Mouse (Mus musculus) cerebellum, postnatal 14 days (tissue): Measurements from ENCODE around the gene Relt.

ENCODE experiments used
- DNase-seq, 2 experiments: peaks; one replicate each; pipeline ENCODE4 v3.0.0; 2021; ENCODE audit warnings: mixed read lengths in 2 of 2

The Relt gene

GRCm38 (mm10) chr7:100844385-100845025, 18.7 kb downstream of the Relt start:
- no peak for DNase-seq

GRCm38 (mm10) chr7:100843866-100844265, 19.4 kb downstream of the Relt start:
- no peak for DNase-seq

- DNase-seq, result no peak
Measured at GRCm38 (mm10) chr7:100842175-100842574, 21.1 kb downstream of the Relt start.

GRCm38 (mm10) chr7:100841608-100842007, 21.6 kb downstream of the Relt start:
- DNase-seq, result no peak

GRCm38 (mm10) chr7:100840906-100841305, 22.3 kb downstream of the Relt start:
- no peak for DNase-seq

DNA sequence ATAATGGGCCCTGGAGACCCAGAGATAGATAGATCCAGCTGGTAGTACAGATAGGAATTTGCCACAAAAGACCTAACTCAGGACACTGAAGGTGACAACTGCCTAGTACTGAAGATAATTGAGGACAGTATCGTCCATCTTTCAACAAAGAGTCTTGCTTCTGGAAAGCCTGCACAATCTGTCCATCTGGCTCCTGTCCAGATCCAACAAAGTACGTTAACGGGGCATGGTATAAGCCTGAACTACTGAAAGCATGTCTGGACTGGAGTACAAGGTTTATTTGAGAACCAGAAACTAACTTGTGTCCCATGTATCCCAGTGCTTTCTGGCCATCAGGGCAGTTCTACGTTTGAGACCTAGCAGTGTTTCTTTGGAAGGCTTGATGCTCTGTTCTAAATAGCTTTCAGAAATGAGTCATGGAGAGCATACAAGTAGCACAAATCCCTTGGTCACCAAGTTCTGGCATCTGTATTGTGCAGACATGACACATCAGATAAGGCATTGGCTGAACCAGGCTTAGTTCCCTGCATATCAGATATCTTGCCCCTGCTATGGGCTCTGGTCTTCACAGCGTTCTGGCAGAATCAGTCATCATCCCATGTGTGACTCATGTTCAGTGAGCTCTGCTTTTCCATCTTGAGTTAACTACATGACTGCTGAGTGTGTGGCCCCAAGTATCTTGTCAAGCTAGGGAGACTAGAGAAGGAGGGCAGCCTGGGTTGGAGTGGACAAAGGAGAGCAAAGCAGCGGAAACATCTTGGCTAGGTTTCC, 23.4 kb downstream of the Relt start:
- peak in 1 of 2 experiments; percentile 69 for DNase-seq

- DNase-seq, result no peak
Measured at GRCm38 (mm10) chr7:100837701-100838100, 25.5 kb downstream of the Relt start.

- DNase-seq, result no peak
Measured at GRCm38 (mm10) chr7:100836657-100837056, 26.6 kb downstream of the Relt start.

GRCm38 (mm10) chr7:100835711-100836110, 27.5 kb downstream of the Relt start:
- DNase-seq, result no peak

DNA sequence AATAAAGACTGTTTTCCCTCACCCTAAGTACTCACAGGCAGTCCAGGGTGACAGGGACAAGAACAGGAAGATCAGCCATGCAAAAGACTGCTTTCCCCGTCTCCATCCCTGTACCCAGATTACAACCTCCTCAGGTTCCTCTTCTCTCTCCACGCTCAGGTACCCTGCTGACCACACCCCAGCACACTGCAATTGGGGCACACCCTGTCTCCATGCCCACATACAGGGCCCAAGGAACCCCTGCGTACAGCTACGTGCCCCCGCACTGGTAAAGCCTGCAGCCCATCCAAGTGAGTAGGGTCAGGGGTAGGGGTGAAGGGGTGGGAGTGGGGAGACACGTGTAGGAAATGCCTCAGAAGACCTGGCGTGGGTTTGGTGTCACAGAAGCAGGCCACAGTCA, 28.1 kb downstream of the Relt start:
- DNase-seq, result no peak

GRCm38 (mm10) chr7:100833859-100834258, 29.4 kb downstream of the Relt start:
- no peak for DNase-seq

DNA sequence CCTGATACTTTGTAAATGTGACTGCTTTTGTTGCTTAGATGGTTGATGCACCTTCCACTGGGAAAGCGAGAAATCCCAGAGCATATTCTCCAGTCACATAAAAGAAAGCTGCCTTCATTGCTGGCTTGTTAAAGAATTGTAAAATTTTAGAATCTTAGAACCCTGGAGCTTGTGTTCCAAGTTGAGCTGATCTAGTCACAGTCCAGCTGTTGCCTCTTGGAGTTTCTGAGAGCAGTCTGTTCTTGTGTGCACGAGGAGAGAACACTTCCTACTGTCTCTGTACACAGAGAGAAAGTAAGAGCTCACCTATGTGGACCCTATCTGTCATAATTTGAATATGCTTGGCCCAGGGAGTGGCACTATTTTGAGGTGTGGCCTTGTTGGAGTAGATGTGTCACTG, 34.7 kb downstream of the Relt start:
- no peak for DNase-seq

GRCm38 (mm10) chr7:100824661-100825060, 38.6 kb downstream of the Relt start:
- DNase-seq, result no peak

DNA sequence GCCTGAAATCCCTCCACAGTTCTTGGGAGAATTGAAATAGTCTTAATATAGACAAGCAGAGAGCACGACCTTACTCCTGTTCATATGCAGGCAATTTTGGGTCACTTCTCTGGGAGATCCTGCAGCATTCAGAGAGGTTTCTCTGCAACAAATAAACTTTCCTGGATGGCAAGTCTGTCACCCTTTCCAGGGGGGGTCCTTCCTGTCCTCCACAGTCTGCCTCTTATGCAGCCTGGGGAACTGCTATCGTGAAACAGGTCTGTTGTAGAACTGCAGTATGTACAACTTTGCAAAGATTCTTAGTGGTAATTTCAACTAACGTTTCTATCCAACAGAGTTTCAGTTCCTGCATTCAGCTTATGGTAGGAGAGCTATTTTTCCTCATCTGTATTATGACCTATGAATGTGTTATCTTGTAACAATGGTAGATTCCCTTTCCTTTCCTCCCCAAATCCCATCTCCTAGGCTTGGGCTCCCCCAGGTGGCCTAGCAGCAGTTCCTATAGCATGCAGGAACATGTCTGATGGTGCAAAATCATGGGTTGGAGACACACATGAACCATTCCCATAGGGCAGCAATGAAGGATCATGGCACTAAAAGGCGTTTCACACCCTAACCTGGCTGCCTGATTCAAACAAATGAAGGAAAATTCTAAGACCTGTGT, 44.7 kb downstream of the Relt start:
- peak; percentile 38 to 52 for DNase-seq

- no peak for DNase-seq
Measured at GRCm38 (mm10) chr7:100817442-100817760, 45.8 kb downstream of the Relt start.

DNA sequence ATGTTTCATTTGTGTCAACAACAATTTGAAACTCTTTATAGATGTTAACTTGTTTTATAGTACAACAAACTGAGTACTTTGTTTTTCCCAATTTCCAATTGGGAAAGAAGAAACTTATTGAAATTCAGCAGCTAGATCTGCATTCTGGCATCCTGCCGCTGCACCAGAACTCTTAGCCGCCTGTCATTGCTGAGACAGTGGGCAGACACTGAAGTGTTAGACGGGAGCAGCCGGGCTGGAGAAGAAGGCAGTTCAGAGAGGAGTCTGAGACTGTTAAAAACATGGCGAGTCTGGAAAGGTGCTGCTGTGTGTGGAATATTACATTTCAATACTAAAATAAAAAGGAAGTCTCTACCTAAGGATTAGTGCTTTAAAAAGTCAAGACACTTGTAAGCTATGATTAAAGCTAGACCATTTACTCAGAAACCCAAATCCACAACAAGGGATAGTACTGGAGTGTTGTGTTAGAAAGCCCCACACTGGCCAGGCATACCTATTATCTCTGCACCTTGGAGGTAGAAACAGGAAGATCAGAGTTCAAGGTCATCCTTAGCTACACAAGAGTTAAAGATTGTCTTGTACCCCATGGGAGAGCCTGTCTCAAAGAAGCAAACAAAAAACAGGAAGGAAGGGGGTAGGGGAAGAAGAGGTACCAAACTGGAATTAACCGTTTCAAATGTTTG, 46.3 kb downstream of the Relt start:
- peak; percentile 39 for DNase-seq

- no peak for DNase-seq
Measured at GRCm38 (mm10) chr7:100815900-100816570, 47.2 kb downstream of the Relt start.

DNA sequence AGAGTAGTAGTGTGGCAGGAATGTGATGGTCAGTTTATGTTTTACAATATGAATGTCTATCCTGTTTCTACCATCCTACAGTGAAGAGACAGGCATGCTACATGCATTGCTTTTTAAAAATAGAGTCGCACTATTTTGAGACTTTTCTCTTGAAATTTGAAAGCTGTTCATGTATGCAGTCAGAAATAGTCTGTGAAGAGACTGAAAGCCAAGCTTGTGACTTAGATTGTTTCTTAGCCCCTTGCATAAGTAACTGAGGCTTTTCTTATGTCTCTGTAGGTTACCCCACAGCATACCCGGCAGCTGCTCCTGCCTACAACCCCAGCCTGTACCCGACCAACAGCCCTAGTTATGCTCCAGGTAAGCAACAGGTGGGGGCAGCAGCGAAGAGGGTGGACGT, 50.6 kb downstream of the Relt start:
- DNase-seq, result no peak

DNA sequence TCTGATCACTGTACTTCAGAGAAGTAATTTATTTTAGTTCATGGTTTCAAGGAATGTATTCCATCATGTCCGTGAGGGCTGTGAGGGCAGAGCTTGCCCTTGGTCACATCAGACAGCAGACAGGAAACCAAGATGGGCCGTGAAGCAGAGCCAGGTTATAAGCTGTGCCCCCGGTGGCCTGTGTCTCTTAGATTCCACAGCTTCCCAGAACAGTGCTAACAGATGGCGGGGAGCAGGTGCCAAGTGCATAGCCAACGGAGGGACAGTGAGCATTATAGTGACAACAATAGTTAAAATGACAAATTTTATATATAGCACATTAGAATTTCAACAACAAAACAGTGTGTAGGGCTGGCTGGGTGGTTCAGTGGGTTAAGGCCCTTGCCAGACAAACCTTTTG, 51.3 kb downstream of the Relt start:
- peak; percentile 76 to 82 for DNase-seq

- peak; percentile 32 to 52 for DNase-seq
Measured at GRCm38 (mm10) chr7:100805391-100805790, 57.9 kb downstream of the Relt start.

DNA sequence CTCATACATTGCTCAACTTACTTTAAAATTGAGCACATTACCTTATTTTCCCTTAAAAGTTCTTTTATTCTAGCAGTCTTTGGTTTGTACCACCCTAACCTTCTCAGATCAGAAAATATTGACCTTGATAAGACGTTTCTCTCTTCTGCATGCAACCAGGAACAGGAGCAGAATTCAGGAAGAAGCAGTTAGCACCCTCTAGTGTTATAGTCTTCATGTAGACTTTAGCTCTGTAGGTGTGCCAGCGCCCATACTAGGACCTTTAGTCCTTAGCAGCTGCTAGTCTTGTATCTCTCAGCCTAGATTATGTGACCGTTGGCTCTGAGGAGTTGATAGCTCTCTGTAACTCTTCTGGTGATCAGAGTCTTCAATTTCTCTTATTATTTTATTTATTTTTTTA, 64.4 kb downstream of the Relt start:
- peak in 1 of 2 experiments; percentile 33 for DNase-seq
